Mouse (Mus musculus) urinary bladder, adult 2 months (tissue): ENCODE data around the gene Fggy. TPM values are rescaled to one million over a fixed set of nuclear protein-coding genes. Genes with fewer than 3 reads are reported as not detected.

Experiments used
- DNase-seq: peaks from one replicate; pipeline ENCODE4 v3.0.0; 2022; ENCODE audit warnings: low spot score
- polyA plus RNA-seq: library from polyadenylated mRNA; depleted of rRNA; stranded (reverse); fragments of >200 nt; gene quantifications from 2 replicates; pipeline ENCODE4 v1.2.3, GENCODE M21; 2012

The Fggy gene
- polyA plus RNA-seq, 1 experiment: 9.1 TPM

- no peak for DNase-seq
Observed at GRCm38 (mm10) chr4:95778528-95778927, 221.2 kb downstream of the Fggy start.

- no peak for DNase-seq
Observed at GRCm38 (mm10) chr4:95784146-95784895, 227.0 kb downstream of the Fggy start.

- no peak for DNase-seq
Observed at GRCm38 (mm10) chr4:95787609-95788008, 230.3 kb downstream of the Fggy start.

- no peak for DNase-seq
Observed at GRCm38 (mm10) chr4:95788867-95789266, 231.6 kb downstream of the Fggy start.

- no peak for DNase-seq
Observed at GRCm38 (mm10) chr4:95791913-95792475, 234.7 kb downstream of the Fggy start.

GRCm38 (mm10) chr4:95793647-95794328, 236.5 kb downstream of the Fggy start:
- DNase-seq: no peak

GRCm38 (mm10) chr4:95794651-95795050, 237.3 kb downstream of the Fggy start:
- no peak for DNase-seq

- DNase-seq: no peak
Observed at GRCm38 (mm10) chr4:95795283-95795682, 238.0 kb downstream of the Fggy start.

- DNase-seq: no peak
Observed at GRCm38 (mm10) chr4:95819650-95820049, 262.3 kb downstream of the Fggy start.

- no peak for DNase-seq
Observed at GRCm38 (mm10) chr4:95821906-95822579, 264.7 kb downstream of the Fggy start.

- DNase-seq: no peak
Observed at GRCm38 (mm10) chr4:95828164-95828563, 270.9 kb downstream of the Fggy start.

- DNase-seq: no peak
Observed at GRCm38 (mm10) chr4:95830320-95830719, 273.0 kb downstream of the Fggy start.

- DNase-seq: no peak
Observed at GRCm38 (mm10) chr4:95839860-95840259, 282.6 kb downstream of the Fggy start.

GRCm38 (mm10) chr4:95840389-95841053, 283.2 kb downstream of the Fggy start:
- DNase-seq: no peak

GRCm38 (mm10) chr4:95845981-95846617, 288.8 kb downstream of the Fggy start:
- DNase-seq: no peak

GRCm38 (mm10) chr4:95847219-95847618, 289.9 kb downstream of the Fggy start:
- DNase-seq: no peak

GRCm38 (mm10) chr4:95847664-95848063, 290.4 kb downstream of the Fggy start:
- no peak for DNase-seq

- DNase-seq: no peak
Observed at GRCm38 (mm10) chr4:95849497-95849896, 292.2 kb downstream of the Fggy start.

- no peak for DNase-seq
Observed at GRCm38 (mm10) chr4:95850044-95850739, 292.9 kb downstream of the Fggy start.

GRCm38 (mm10) chr4:95852257-95852656, 294.9 kb downstream of the Fggy start:
- DNase-seq: no peak

- no peak for DNase-seq
Observed at GRCm38 (mm10) chr4:95856008-95856407, 298.7 kb downstream of the Fggy start.
